Mouse (Mus musculus) layer of hippocampus, adult 18-20 months (tissue): ENCODE measurements around the gene Pappa. TPM values are rescaled to one million over a fixed set of nuclear protein-coding genes. Genes with fewer than 3 reads are reported as not detected.

Experiments
- DNase-seq, 2 experiments: peaks; one replicate each; pipeline ENCODE4 v3.0.0; 2022; ENCODE audit warnings: low spot score in 2 of 2
- long read RNA-seq: library from polyadenylated mRNA; stranded (forward); transcript quantifications from one replicate; pipeline ENCODE4 v2.0.0, GENCODE M21; 2021
- total RNA-seq, 2 experiments: library from RNA; stranded (reverse); gene quantifications; 2 replicates each; pipeline ENCODE4 v1.2.3; 2021

Pappa gene
- 1 to 10 TPM; 1.3 to 1.4 TPM for total RNA-seq
- long read RNA-seq, partial matches to known transcripts: 0 of 2 reads
- long read RNA-seq, other reads (novel, unspliced or antisense): 2 of 2 reads

DNA sequence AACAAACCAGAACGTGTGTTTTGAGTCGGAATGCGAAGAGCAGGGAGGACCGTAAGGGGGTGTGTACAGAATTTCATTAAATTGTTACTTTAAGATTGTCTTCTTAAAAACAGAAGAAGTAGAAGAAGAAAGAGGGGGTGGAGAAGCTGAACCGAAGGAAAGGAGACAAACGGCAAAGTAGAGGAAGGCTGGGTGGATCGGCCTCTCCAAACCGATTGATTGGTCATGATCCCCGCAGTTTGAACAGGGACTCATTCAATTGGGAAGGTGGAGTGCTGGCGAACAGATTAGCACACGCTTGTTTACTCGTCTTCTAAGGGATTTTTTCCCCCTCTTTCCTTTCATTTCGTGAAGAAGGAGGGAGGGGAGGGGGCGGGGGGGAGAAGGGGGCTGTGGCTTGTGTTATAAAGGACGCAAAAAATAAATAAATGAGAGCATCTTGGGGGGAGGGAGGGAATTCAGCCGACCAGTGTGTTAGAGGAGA lies at the start of gene Pappa:
Gene Pappa (plus strand): TSS at position 434 of the 484 bp plus-strand sequence.
- no peak for DNase-seq

GRCm38 (mm10) chr4:65077906-65078615 lies 45.9 kb upstream of the Pappa start:
- no peak for DNase-seq

- peak in 1 of 2 experiments; percentile 9 for DNase-seq
Observed at GRCm38 (mm10) chr4:65086864-65087263, 37.1 kb upstream of the Pappa start.

DNA sequence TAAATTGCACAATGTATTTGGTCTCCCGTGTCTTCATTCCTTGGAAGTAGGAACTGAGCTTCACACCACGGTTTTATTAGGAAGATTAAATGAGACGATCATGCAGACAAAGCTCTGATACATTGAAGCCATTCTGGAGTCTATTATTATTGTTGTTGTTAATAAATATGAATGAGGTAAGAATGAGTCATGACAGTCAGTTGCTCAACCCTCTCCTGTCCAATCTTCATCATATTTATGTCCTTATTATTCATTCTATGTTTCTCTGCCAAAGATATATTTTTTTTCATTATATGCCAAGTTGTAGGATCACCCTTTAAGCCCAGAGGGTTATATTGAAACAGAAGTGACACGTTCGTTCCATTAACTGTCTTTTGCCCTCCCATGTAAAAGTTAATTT lies 36.4 kb upstream of the Pappa start:
- DNase-seq: no peak

- no peak for DNase-seq
Observed at GRCm38 (mm10) chr4:65092191-65092590, 31.8 kb upstream of the Pappa start.

DNA sequence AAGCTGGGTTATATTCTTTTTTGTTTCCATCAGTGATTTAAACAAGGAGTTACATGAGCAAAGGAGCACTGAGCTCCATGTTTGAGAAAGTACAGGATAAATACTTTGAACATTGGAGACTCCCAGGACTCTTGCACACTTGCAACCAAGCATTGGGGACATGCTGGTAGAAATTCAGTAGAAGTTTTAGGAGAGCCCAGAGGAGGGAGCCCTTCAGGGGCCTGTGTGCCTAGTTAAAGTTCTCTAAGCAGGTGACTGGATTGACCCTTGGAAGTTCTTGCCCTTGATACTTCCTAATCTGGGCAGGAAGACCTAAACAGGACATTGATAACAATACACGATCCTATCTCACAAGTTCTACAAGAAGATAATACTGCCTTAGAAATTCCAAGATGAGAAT lies 3.6 kb upstream of the Pappa start:
- DNase-seq: no peak

DNA sequence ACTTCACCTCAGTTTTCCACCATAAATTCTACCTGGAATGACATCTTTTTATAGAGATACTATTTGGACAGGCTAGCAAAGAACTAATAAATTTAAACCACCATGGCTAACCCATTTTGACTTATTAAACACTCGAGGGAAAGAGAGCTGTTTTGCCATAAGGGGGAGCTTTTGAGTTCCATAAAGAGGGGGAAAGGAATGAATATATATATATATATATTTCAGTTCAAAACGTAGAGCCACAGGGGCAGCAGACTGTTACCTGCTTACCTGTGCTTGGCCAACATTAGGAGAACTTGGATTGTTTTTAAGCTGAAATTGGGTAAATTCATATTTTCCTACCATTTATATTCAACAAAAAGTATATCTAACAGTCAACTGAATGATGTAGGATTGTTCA lies 1.1 kb upstream of the Pappa start:
- no peak for DNase-seq

DNA sequence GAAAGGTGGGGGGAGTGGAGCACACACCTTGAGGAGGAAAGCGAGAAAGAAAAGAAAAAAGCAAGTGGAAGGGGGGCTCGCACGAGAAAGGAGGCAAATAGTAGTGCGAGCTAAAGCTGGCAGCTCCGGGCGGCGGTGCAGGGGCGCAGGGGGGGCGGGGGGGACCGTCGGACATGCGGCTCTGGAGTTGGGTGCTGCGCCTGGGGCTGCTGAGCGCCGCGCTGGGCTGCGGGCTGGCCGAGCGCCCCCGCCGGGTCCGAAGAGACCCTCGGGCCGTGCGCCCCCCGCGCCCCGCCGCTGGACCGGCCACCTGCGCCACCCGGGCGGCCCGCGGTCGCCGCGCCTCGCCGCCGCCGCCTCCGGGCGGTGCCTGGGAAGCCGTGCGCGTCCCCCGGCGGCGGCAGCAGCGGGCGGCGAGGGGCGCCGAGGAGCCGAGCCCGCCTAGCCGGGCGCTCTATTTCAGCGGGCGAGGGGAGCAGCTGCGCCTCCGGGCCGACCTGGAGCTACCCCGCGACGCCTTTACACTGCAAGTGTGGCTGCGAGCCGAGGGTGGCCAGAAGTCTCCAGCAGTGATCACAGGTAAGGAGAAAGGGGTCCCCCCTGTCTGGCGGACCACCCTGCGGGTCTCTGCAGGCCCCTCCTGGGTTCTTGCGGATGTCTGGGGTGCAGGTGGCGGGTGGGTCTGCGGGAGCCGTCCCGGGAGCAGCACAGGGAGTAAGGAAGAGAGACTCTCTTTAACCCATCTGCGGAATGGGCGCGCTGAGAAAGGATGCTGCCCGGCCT lies 586 bp downstream of the Pappa start:
- no peak for DNase-seq

GRCm38 (mm10) chr4:65125341-65126332 lies 1.7 kb downstream of the Pappa start:
- DNase-seq: peak in 1 of 2 experiments; percentile 39

DNA sequence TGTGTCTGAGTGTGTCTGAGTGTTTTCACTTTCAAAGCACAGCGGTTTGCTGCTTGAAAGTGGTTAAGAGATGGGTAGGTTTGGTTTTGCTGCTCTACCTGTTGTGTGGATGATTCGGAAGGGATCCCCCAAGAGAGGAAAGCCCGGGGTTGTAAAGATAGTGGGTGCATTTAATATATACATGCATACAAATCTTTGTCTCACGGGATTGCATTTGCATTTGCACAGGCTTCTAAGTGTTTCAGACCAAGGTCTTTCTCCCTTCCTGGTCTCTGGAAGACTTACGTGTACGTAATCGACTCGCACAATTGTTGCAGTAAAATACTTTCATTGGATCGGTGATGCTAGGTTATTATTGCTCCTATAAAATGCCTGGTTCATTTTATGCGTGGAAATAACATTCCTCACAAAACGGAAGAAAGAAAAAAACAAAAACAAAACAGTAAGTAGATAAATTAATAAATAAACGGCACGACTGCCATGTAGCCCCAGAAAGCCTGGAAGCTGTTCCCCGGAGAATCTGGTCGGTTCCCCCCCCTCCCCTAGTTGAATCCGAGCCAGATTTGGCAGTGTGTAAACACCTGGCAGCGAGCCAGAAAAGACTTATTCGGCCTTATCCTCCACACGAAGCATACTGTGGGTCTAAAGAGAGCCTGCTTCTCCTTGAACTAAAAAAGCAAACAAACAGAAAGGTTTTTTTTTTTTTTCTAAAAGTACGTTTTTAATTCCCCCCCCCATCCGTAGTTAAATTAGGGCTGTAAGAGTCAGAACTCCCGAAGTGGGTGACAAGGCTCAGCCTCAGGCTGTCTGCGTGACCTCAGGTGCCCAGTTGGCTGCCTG lies 2.7 kb downstream of the Pappa start:
- no peak for DNase-seq

- no peak for DNase-seq
Observed at GRCm38 (mm10) chr4:65127291-65127590, 3.3 kb downstream of the Pappa start.

- no peak for DNase-seq
Observed at GRCm38 (mm10) chr4:65132657-65133056, 8.7 kb downstream of the Pappa start.

DNA sequence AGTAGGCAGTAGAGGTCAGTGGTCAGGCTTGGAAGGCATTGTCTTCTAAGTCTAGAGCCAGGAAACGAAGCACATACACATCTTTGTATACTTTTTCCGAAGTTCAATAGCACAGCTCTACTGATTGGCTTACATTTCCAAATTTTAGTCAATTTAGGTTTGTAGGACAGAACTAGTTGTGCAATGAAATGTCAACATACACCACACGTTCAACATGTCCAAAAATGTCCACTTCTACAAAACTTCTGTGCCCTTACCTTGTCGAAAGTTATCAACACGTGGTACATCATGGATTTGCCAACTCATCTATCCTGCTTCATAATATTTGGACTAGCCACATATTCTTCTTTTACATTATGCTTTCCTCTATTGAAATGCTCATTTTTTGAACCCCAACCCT lies 10.4 kb downstream of the Pappa start:
- DNase-seq: no peak

DNA sequence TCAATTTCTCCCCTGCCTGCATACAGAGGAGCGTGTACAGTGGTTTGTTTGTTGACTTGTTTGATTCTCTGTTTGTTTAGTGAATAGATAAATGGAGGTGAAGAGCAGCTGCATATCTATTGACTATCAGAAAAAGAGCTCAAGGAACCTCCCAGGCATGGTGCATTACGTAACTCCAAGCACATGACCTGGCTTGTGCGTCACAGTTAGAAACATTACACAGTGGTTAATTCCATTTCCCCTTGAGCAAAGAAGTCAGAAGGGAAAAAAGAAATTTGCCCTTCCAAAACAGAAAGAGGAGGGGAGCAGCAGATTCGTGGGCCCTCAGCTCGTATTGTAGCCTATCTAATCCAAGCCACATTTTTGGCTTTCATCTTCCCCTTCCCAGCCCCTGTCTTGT lies 11.1 kb downstream of the Pappa start:
- DNase-seq: no peak

DNA sequence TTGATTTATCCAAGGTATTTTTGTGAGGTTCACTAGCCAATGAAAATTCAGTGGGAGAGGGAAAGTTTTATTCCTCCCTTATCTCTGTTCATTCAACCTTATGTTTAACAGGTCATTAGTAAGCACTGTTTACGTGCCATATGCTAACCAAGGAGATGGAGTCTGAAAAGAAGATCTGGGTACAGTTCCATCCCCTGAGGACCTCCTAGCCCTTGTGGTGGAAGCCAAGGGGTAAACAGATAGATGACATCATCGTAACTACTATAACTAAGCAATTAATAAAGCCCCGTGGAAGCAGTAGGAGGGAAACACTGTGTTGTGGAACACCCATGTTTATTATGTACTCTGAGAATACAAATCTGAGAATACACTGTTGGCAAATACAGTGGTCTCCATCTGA lies 12.6 kb downstream of the Pappa start:
- DNase-seq: no peak

DNA sequence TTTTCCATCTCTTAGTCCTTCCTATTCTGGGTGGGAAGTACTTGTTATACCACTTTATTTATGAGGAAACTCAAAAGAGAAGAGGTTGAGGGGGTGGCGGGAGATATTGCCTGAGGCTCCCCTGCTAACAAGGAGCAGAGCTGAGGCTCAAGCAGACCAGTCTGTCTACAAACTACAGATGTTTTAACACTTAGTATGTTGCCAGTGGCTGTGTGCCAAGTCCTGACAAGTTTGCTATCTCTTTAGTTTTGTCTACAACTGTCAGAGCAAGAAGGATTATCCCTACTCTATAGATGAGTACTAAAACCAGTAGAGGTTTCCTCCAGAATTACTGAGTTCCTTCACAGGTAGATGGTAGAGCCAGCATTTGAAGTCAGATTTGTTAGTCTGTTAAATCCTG lies 23.0 kb downstream of the Pappa start:
- DNase-seq: no peak

- no peak for DNase-seq
Observed at GRCm38 (mm10) chr4:65153601-65154000, 29.6 kb downstream of the Pappa start.

DNA sequence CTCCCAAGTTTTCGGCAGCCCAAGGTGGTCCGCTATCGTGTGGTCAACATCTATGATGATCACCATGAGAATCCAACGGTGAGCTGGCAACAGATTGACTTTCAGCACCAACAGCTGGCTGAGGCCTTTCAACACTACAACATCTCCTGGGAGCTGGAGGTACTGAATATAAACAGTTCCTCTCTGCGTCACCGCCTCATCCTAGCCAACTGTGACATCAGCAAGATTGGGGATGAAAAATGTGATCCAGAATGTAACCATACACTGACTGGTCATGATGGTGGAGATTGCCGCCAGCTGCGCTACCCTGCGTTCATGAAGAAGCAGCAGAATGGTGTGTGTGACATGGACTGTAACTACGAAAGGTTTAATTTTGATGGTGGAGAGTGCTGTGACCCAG lies 32.3 kb downstream of the Pappa start:
- DNase-seq: no peak

- DNase-seq: no peak
Observed at GRCm38 (mm10) chr4:65158651-65159050, 34.7 kb downstream of the Pappa start.

DNA sequence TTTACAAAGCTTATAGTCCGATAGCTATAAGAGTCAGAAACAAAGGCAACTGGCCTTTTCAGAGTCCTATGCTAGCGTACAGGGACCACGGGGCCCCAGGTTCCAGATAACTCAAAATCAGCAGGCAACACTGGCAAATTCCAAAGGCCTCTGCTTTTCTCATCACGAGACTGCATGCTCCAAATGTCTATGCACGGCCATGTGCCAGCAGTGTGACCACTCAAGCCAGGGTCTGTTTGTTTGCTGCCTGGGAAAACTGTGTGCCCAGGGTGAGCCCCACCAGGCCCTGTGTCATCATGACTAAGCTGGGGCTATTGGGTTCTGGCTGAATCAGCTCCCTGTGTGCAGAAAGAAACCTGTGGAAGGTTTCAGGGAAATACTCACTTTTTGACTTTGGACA lies 35.5 kb downstream of the Pappa start:
- no peak for DNase-seq
